Mouse (Mus musculus): ENCODE measurements around the gene Ccdc142. TPM values are rescaled to one million over a fixed set of nuclear protein-coding genes. Genes with fewer than 3 reads are reported as not detected.

Ccdc142 gene
- total RNA-seq, 2 experiments from 2014 or later: 1.0 to 1.8 TPM

- intact Hi-C loops (cut with DNase I): no loop called here
- DNase-seq: no peak
Observed at GRCm38 (mm10) chr6:83080210-83080609, 21.2 kb upstream of the Ccdc142 start.

DNA sequence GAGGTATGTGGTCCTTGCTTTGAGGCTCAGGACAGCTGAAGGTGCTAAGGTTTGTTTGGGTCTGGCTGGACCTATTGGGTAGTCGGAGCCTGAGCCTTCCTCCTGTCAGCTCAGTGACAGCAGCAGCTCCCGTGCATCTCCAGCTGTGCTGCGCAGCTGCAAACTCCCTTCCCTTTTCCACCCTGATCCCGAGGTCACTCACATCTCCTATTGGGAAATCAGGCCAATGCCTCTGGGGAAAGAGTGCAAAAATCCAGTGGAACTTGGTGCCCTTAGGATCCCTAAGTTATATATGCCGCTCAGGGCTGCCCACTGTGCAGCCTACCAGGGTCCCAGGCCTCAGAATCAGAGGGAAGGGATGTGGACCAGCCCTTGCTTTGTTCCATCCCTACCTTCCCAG is 17.9 kb upstream of the Ccdc142 start:
- intact Hi-C loops (cut with DNase I): no loop called here
- DNase-seq: no peak

- DNase-seq: no peak
- intact Hi-C loops (cut with DNase I): no loop called here
Observed at GRCm38 (mm10) chr6:83084477-83084876, 16.9 kb upstream of the Ccdc142 start.

- intact Hi-C loops (cut with DNase I): no loop called here
- no peak for DNase-seq
Observed at GRCm38 (mm10) chr6:83086121-83087035, 15.0 kb upstream of the Ccdc142 start, which contains the start of gene Lbx2. Gene Lbx2, plus strand, starts transcription at chr6:83086367.

- DNase-seq: peak in 1 of 2 experiments; percentile 41
- intact Hi-C loops (cut with DNase I): no loop called here
Observed at GRCm38 (mm10) chr6:83087205-83087925, 14.0 kb upstream of the Ccdc142 start.

DNA sequence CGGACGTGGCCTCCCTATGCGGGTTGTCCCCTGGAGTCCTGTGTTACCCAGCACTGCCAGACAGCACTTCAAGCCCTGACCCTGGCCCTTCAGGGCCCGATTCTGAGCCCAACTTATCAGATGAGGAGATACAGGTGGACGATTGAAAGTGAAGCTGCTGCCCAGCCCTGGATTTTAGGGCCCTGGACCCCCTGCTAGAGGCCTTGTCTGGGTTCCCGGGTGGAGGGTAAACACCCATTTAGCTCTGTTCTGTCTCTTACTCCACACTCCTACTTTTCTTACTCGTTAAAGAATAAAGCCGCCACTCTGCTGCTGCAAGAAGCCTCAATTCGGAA is 13.5 kb upstream of the Ccdc142 start:
- intact Hi-C loops (cut with DNase I): no loop called here
- no peak for DNase-seq

GRCm38 (mm10) chr6:83092416-83093127 is 8.8 kb upstream of the Ccdc142 start:
- no peak for DNase-seq

DNA sequence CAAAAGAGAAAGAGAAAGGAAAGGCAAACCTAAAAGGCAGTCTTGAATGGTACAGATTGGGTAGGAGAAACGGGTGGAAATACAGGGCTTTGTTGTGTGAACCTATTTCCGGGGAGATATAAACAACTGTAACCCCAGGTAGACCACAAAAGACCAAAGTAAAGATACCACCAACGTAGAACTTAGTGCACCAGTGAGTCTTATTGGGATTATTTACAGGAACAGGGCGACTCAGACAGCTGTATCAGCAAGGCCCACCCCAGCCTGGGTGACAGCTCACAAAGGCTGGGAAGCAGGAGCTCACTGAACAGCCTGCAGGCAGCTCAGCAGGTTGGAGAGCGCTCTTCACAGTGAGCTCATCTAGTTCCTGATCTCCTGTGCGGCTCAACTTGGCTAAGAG is 5.4 kb upstream of the Ccdc142 start:
- intact Hi-C loops (cut with DNase I): no loop called here
- DNase-seq: no peak

More at GRCm38 (mm10) chr6:83092416-83093127, 8.8 kb upstream of the Ccdc142 start:
- intact Hi-C loops (cut with DNase I): no loop called here

- intact Hi-C loops (cut with DNase I): no loop called here
- no peak for DNase-seq
Observed at GRCm38 (mm10) chr6:83098411-83098810, 3.0 kb upstream of the Ccdc142 start.

DNA sequence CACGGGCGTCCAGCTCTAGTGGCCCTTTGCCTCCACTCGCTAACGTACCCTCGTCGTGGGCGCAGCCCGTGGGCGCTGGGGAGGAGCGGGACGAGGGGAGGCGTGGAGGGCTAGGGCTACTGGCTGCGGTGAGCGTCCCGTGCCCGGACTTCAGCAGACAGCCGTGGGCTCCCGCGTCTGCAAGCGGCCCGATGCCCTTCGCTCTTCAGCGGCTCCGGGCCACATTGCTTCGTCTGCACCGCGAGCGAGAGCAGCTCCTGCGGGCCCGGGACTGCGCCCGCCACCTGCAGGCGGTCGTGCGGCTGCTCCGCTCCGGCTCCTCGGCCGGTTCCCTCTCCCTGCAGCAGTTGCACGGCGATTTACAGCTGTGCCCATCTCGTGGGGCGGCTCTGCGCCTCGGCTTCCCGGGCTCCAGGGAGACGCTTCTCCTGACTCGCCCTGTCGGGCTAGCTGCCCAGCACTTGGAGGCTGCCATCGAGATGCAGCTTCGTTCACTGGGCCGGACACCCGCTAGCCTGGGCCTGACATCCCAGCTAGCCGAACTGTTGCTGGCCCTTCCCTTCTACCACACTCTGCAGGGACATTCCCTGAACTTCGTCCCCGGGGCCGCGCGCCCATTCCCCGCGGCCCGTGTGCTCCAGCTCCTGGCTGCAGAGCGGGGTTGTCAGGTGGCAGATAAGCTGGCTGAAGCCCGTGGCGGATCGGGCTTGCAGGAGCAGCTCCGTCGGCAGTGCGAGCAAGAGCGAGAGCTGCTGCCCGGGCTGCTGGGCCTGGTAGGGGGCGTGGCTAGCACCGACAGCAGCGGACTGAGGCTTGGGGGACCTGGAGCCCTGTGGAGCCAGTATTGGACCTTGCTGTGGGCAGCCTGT is 521 bp downstream of the Ccdc142 start:
- intact Hi-C loops (cut with DNase I): loop anchor here (1.0 to 2.0 kb wide), 3 partner anchors 23 to 104 kb away; partner anchors contain the start of gene Aup1
- peak; percentile 68 to 74 for DNase-seq

DNA sequence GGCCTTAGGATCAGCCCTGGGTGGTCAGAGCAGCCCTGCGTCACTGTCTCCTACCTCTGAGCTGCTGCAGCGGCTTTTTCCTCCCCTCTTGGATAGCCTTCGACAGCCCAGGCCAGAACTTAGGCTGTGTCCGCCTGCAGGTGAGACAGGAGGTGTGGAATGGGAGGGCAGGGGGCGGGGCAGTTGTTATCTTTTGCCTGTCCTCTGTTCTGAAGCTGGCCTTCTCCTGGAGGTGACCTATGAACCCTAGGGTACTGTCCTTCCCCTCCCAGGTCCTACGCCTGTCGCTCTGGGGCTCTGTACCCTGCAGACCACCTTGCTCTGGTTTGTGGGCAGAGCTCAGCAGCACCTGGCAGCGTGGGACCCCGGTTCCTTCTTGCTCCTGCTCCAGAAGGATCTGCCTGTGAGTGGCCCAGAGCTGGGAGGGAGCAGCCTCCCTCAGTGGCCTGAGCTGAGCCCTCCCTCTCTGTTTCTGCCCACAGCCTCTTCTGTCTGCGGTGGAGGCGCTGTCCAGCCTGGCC is 1.8 kb downstream of the Ccdc142 start:
- no peak for DNase-seq
- intact Hi-C loops (cut with DNase I): no loop called here

- intact Hi-C loops (cut with DNase I): no loop called here
- DNase-seq: no peak
Observed at GRCm38 (mm10) chr6:83104158-83104557, 2.8 kb downstream of the Ccdc142 start.

- DNase-seq: peak; percentile 76 to 85
- intact Hi-C loops (cut with DNase I): no loop called here
Observed at GRCm38 (mm10) chr6:83107566-83108400, 6.4 kb downstream of the Ccdc142 start.

DNA sequence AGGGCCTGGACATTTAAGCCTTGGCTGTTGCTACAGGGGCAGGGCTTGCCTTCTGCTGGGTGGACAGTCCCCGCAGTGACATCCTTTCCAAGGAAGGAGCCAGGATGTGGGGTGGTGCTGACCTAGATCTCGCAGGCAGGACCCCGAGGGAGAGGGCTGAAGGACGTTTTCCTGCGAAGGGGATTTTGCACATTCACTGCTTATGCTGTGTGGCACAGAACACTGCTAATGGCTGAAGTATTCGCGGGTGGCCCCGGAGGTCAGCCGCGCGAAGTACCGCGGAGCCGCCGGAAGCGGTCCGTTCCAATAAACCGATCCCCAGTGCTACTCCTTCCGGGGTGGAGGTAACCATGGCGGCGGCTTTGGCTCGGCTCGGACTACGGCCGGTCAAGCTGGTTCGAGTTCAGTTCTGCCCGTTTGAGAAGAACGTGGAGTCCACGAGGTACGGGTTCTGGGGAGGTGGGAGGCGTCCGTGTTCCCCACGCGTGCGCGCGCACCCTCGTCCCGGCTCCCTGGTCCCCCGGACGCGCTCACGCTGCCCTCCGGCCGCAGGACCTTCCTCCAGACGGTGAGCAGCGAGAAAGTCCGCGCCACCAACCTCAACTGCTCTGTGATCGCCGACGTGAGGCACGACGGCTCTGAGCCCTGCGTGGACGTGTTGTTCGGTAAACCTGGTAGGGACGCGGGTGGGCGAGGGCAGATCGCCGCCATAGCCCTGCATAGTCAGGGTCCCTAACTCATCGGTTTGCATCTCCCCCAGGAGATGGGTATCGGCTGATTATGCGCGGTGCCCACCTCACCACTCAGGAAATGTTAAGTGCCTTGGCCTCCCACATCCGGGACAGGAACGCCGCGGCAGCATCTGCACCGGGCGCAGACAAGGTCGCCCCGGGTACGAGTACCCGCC is 7.6 kb downstream of the Ccdc142 start, which contains the start of gene Mrpl53:
Mrpl53 (plus strand) TSS at position 279 of the 907 bp plus-strand sequence.
- DNase-seq: peak; percentile 81 to 89
- intact Hi-C loops (cut with DNase I): no loop called here

DNA sequence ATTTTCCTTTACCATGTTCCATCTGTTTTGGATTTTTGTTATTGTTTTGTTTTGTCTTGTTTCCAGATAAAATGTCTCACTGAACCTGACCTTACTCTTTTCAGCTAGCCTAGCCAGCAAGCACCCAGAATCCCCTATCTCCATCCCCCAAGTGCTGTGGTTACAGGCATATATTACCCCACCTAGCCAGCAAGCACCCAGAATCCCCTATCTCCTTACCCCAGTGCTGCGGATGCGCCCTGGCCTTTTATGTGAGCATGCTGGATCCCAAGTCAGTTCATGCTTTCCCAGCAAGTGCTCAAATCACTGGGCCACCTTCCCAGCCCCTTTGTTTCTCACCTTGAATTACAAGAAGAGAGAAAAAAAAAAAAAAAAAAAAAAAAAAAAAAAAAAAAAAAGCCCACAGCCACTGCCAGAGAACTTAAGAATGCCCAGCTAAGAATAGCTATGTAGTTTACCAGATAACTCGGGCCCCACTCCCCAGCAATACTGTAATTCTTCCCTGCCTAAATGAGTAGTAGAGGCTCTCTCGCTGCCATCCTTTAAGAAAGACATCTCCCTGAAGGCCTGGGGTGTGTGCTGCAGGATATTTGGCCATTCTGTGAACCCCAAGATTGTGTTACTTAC is 10.2 kb downstream of the Ccdc142 start:
- no peak for DNase-seq
- intact Hi-C loops (cut with DNase I): no loop called here

GRCm38 (mm10) chr6:83115011-83115671 is 13.7 kb downstream of the Ccdc142 start, which contains the start of gene Mogs:
Gene Mogs, plus strand, starts transcription at chr6:83115496.
- DNase-seq: peak; percentile 97
- intact Hi-C loops (cut with DNase I): loop anchor here (5.0 kb wide), 1 partner anchor 152 kb away; no protein-coding TSS in a partner anchor

Measured in heart, postnatal 14 days (tissue).